Mouse (Mus musculus) kidney, postnatal 0 days (tissue): ENCODE measurements around the gene Thumpd1. TPM values are rescaled to one million over a fixed set of nuclear protein-coding genes. Genes with fewer than 3 reads are reported as not detected.
"Not testable (repeated sequence)": the region's sequence is repeated elsewhere in the genome, so short reads cannot be mapped to it uniquely, and the experiment has no call there.

Experiments used
- ATAC-seq: fragments of 200-750 bp; cut with Nextera tagmentation; replicated peaks from 2 replicates; pipeline ENCODE4 v1.8.0; 2017; ENCODE audit warnings: low read depth, moderate number of reproducible peaks, moderate TSS enrichment, moderate library complexity; ENCODE audit not compliant: low FRiP score
- DNase-seq: peaks from one replicate; pipeline ENCODE4 v3.0.0-alpha.2; 2016; ENCODE audit warnings: low spot score
- H3K27ac ChIP-seq: fragments of 300-500 bp; sonication (generic); 2 replicates; pipeline ENCODE4 v1.5.1; 2014; ENCODE audit warnings: mild to moderate bottlenecking
- H3K27me3 ChIP-seq: fragments of 300-500 bp; sonication (generic); 2 replicates; pipeline ENCODE4 v1.6.1; 2014; ENCODE audit warnings: low read length, mixed read lengths; ENCODE audit not compliant: insufficient read depth
- H3K36me3 ChIP-seq: fragments of 300-500 bp; sonication (generic); 2 replicates; pipeline ENCODE4 v1.6.1; 2014; ENCODE audit warnings: low read length, mixed read lengths; ENCODE audit not compliant: insufficient read depth
- H3K4me1 ChIP-seq: fragments of 300-500 bp; sonication (generic); replicated peaks from 2 replicates; pipeline ENCODE4 v1.6.1; 2014; ENCODE audit warnings: antibody characterized with exemption, low read length, mixed read lengths; ENCODE audit not compliant: insufficient read depth
- H3K4me2 ChIP-seq: fragments of 300-500 bp; sonication (generic); 2 replicates; pipeline ENCODE4 v1.6.1; 2014; ENCODE audit warnings: mild to moderate bottlenecking, low read length, moderate library complexity, mixed read lengths
- H3K4me3 ChIP-seq: fragments of 300-500 bp; sonication (generic); replicated peaks from 2 replicates; pipeline ENCODE4 v1.5.1; 2014; ENCODE audit warnings: low read depth, low read length
- H3K9ac ChIP-seq: fragments of 300-500 bp; sonication (generic); 2 replicates; pipeline ENCODE4 v1.6.1; 2014; ENCODE audit warnings: low read depth, low read length
- H3K9me3 ChIP-seq: fragments of 300-500 bp; sonication (generic); replicated peaks from 2 replicates; pipeline ENCODE4 v1.6.1; 2016; ENCODE audit warnings: low read length, inconsistent platforms, mixed read lengths
- CTCF ChIP-seq: IDR thresholded peaks from 2 replicates; pipeline ENCODE4 v1.5.1; 2016; ENCODE audit warnings: antibody characterized with exemption, low read depth, mild to moderate bottlenecking, moderate library complexity
- WGBS: fragments of 180-500 bp; shearing (Covaris S2); extraction: QIAGEN DNeasy Blood & Tissue Kit; methylation state at CpG from one replicate; pipeline ENCODE4 v1.1.7; 2014; 5-methylcytosine and 5-hydroxymethylcytosine counted together
- polyA plus RNA-seq: library from polyadenylated mRNA; unstranded; fragments of >200 nt; fragmentation: Nextera tagmentation; extraction: Ambion mirVana; gene quantifications from 2 replicates; pipeline ENCODE4 v1.2.1, GENCODE M21; 2015

Gene Thumpd1
- polyA plus RNA-seq, 1 experiment from 2014 or later, result 60.9 TPM

DNA sequence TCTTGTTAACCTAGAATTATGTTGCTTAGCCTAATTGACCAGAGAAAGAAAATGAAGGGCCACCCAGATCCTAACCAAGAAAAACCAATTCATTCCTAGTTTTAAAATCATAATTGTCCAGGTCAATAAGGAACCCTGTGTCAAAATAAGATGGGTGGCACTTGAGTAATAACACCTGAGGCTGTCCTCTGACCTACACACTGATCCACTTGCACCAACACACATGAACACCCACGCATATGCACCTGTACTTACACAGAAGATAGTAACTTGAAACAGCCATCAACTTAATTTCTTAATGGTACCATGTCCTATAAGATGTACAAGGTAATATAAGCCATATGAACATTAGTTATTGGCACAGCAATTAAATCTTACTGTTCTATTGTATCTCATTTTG lies 33.1 kb upstream of the Thumpd1 start:
- Histone ChIP-seq H3K4me2 (no peak overlapping the region), H3K9ac (no peak overlapping the region), H3K36me3 (no peaks in the 10 kb centered on the region), H3K4me3 (no peak overlapping the region), H3K9me3 (no peaks in the 10 kb centered on the region), H3K4me1 (no peaks in the 10 kb centered on the region), H3K27ac (no peak overlapping the region), H3K27me3 (no peaks in the 10 kb centered on the region)
- WGBS, result 81% methylated on average over 1 of the region's 1 CpGs
- DNase-seq (no peak), ATAC-seq (no peak)
- TF ChIP-seq CTCF, result no peak

DNA sequence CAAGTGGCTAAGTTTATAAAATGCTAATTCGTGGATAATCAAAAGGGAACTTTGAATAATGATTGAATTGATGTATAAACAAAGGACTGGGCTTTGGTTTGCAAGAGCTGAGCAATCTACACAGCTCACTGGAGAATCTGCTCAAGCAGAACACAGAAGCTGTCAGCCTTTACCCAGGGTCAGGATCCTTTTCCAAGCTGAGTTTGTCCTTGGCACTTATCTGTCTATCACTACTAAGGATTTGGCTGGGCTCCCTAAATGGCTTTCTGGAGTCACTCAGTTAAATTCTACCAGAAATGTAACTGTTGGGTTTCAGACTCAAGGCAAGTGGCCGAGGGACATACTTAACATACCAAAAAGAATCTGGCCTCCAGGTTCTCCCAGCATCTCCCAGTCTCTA lies 29.3 kb upstream of the Thumpd1 start:
- 48% methylated on average over 2 of the region's 2 CpGs for WGBS
- Histone ChIP-seq H3K9ac (no peak overlapping the region), H3K4me3 (no peak overlapping the region), H3K36me3 (no peaks in the 10 kb centered on the region), H3K9me3 (no peaks in the 10 kb centered on the region), H3K27ac (no peak overlapping the region), H3K4me1 (no peaks in the 10 kb centered on the region), H3K4me2 (no peak overlapping the region), H3K27me3 (no peaks in the 10 kb centered on the region)
- DNase-seq (no peak), ATAC-seq (no peak)
- TF ChIP-seq CTCF, result no peak

DNA sequence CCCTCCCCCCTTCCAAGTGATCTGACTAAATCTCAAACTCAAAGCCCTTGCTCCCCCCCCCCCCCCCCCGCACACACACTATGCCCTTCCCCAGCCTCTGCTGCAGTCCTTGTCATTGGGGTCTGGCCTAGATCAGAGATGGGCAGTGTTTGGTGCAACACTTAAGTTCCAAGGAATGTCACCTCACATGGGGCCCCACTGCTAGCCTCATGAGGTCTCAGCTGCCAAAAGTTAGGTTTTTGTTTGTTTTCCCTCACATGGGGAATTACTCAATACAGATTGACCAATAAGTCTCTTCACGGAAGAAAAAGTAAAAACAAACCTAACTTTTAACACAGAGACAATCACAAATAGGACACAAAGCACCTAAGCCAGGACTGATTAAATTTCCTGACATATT lies 28.2 kb upstream of the Thumpd1 start:
- WGBS, result 67% methylated on average over 2 of the region's 2 CpGs
- no peak overlapping the region for H3K4me3 ChIP-seq
- no peak overlapping the region for H3K9ac ChIP-seq
- no peaks in the 10 kb centered on the region for H3K9me3 ChIP-seq
- no peaks in the 10 kb centered on the region for H3K36me3 ChIP-seq
- H3K27ac ChIP-seq, result no peak overlapping the region
- no peaks in the 10 kb centered on the region for H3K27me3 ChIP-seq
- ATAC-seq (no peak), DNase-seq (no peak)
- H3K4me1 ChIP-seq, result no peaks in the 10 kb centered on the region; the same call in 1 of the 2 replicates
- TF ChIP-seq CTCF, result no peak
- no peak overlapping the region for H3K4me2 ChIP-seq

DNA sequence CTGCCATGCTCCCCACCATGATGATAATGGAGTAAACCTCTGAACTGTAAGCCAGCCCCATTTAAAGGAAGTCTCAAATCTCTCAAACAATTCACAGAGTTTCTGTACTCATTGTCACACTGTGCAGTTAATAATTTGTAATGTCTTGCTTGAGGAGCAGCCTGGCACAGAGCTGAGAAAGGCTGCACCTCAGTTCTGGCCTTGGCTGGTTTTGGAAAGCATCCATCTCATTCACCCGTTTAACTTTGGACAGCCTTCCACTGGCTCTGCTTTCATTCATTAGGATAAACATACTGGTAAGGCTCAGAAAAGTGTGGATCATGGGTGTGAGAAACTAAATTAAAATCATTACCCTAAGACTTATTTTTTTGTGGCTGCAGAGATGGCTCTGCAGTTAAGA lies 25.3 kb upstream of the Thumpd1 start:
- no peaks in the 10 kb centered on the region for H3K9me3 ChIP-seq
- WGBS, result 51% methylated on average over 1 of the region's 1 CpGs
- no peak overlapping the region for H3K9ac ChIP-seq
- no peaks in the 10 kb centered on the region; the same call in 1 of the 2 replicates for H3K4me1 ChIP-seq
- H3K27me3 ChIP-seq, result no peaks in the 10 kb centered on the region
- no peak for TF ChIP-seq CTCF
- ATAC-seq (no peak), DNase-seq (no peak)
- H3K36me3 ChIP-seq, result no peaks in the 10 kb centered on the region
- H3K4me2 ChIP-seq, result no peak overlapping the region
- H3K4me3 ChIP-seq, result no peak overlapping the region
- H3K27ac ChIP-seq, result no peak overlapping the region

DNA sequence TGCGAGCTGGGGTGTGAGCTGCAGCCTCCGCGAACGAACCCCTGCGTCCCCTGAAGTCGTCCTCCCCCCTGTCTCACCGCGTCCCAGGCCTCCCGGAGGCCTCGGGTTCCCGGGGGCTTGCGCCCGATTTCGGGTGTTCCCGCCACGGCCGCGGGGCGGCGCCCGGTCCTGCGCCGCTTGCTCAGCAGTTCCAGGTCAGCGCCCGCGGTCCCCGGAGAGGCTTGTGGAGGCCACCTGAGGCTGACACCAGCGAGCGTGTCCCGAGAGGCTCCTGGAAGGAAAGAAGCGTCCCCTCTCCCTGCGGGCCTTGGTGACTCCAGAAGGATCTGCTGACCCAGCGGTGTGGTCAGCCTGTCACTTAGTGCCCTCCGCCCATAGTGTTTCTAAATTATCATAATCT lies 23.7 kb upstream of the Thumpd1 start:
- peak overlapping the region; percentile 33; the same call in 1 of the 2 replicates for H3K4me2 ChIP-seq
- H3K27me3 ChIP-seq, result no peaks in the 10 kb centered on the region
- no peaks in the 10 kb centered on the region for H3K36me3 ChIP-seq
- DNase-seq (peak; percentile 28), ATAC-seq (peak; percentile 71; the same call in 1 of the 2 replicates)
- no peak overlapping the region for H3K9ac ChIP-seq
- H3K9me3 ChIP-seq, result no peaks in the 10 kb centered on the region
- H3K4me3 ChIP-seq, result no peak overlapping the region
- peak; percentile 56 for TF ChIP-seq CTCF
- WGBS, result 9% methylated on average over 34 of the region's 34 CpGs
- no peak overlapping the region for H3K27ac ChIP-seq
- H3K4me1 ChIP-seq, result no peaks in the 10 kb centered on the region; the same call in 1 of the 2 replicates

DNA sequence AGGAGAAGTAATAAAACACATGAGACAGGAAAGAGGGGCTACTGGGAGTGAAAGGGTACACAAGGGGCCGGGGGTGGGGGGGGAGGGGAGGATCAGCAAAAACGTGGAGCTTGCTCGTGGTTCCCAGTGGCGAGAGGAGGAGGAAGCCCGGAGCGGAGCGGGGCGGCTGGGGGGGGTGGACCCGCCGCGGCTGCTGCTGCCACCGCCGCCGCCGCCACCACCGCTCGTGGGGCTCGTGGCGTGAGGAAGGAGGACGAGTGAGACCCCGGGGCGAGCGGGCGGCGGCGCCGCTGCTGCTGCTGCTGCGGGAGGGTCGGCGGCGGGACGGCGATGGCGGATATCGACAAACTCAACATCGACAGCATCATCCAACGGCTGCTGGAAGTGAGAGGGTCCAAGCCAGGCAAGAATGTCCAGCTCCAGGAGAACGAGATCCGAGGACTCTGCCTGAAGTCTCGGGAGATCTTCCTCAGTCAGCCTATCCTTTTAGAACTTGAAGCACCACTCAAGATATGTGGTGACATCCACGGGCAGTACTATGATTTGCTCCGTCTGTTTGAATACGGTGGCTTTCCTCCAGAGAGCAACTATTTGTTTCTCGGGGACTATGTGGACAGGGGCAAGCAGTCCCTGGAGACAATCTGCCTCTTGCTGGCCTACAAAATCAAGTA lies 19.3 kb upstream of the Thumpd1 start:
- H3K9ac ChIP-seq, result not testable (repeated sequence)

DNA sequence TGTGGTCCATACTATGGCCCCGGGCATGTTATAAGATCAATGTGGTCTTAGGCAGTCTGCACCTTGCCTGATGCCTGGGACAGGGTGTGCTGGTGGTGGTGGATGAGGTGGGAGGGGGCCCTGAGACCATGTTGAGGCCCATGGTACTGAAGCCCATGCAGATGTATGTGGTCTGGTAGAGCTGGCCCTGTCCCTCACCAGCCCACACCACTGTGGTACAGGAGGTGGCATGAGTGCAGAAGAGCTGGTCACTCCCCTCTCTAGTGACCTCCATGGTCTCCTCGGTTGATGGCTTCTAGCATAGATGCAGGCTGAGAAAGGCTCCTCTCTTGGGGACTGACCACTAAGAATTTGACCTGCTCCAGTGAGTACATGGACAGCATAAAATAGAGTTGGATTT lies 18.3 kb upstream of the Thumpd1 start:
- Histone ChIP-seq H3K9ac (no peak overlapping the region), H3K4me2 (no peak overlapping the region), H3K4me1 (no peaks in the 10 kb centered on the region), H3K27me3 (no peaks in the 10 kb centered on the region), H3K4me3 (no peak overlapping the region), H3K27ac (no peak overlapping the region), H3K36me3 (no peaks in the 10 kb centered on the region), H3K9me3 (no peaks in the 10 kb centered on the region)
- no peak for ATAC-seq
- 81% methylated on average over 2 of the region's 2 CpGs for WGBS
- no peak for TF ChIP-seq CTCF
- no peak for DNase-seq

More for the DNA sequence above, 19.3 kb upstream of the Thumpd1 start:
- Histone ChIP-seq H3K4me2 (peak overlapping the region; percentile 53), H3K4me3 (peak overlapping the region; percentile 24)
- ATAC-seq (peak; percentile 61), DNase-seq (peak; percentile 15)
- H3K4me1 ChIP-seq, H3K36me3 ChIP-seq, H3K9me3 ChIP-seq, H3K27ac ChIP-seq, H3K27me3 ChIP-seq: not testable (repeated sequence)
- 4% methylated on average over 24 of the region's 44 CpGs for WGBS
